17 mouse cellular contexts compared by ENCODE assay signal in genomic region chr1:37019017-37019416, GRCm38 (mm10). TPM values are rescaled to one million over a fixed set of nuclear protein-coding genes. Genes with fewer than 3 reads are reported as not detected.
"Had no signal": no experiment of that assay in that cellular context is flagged by ENCODE, and none has a peak within 500 bp of the region (broad histone marks: within the 10 kb centered on the region; RNA-seq: fewer than 3 reads in every experiment).

No protein-coding gene starts in this region.

- DNase-seq: kidney, adult 8-10 months; kidney, postnatal 10 days; kidney, postnatal 4 days; left cerebral cortex, postnatal 4 days; liver, postnatal 0 days; midbrain, embryonic 14.5 days; thymus, postnatal 25 days had no signal

- H3K36me3 ChIP-seq: kidney, embryonic 15.5 days; limb, embryonic 12.5 days; limb, embryonic 15.5 days; lung, embryonic 15.5 days had no signal

- ATAC-seq: intestine, postnatal 0 days; liver, postnatal 0 days had no signal

- H3K4me1 ChIP-seq: kidney, embryonic 15.5 days; limb, embryonic 12.5 days; limb, embryonic 15.5 days had no signal

- H3K9me3 ChIP-seq: kidney, embryonic 15.5 days; limb, embryonic 12.5 days; limb, embryonic 15.5 days; lung, embryonic 15.5 days had no signal

- H3K27ac ChIP-seq: kidney, embryonic 15.5 days; limb, embryonic 12.5 days; limb, embryonic 15.5 days; liver, embryonic 14.5 days; lung, embryonic 15.5 days had no signal

- H3K4me3 ChIP-seq: kidney, embryonic 15.5 days; limb, embryonic 12.5 days; limb, embryonic 15.5 days; lung, embryonic 15.5 days had no signal

- H3K9ac ChIP-seq: kidney, embryonic 15.5 days; limb, embryonic 12.5 days; limb, embryonic 15.5 days; liver, embryonic 14.5 days; liver, postnatal 0 days; lung, embryonic 15.5 days had no signal

- H3K27me3 ChIP-seq: kidney, embryonic 15.5 days; limb, embryonic 12.5 days; limb, embryonic 15.5 days; lung, embryonic 15.5 days had no signal

- H3K4me2 ChIP-seq: kidney, embryonic 15.5 days; limb, embryonic 12.5 days; limb, embryonic 15.5 days; liver, embryonic 11.5 days; lung, embryonic 15.5 days; midbrain, embryonic 11.5 days had no signal

RNA-seq across cellular contexts. Expression of gene Vwa3b, which starts 7.4 kb away (rescaled TPM):
- total RNA-seq: megakaryocyte progenitor cell, adult 5-6 weeks; megakaryocyte-erythroid progenitor cell, adult 5-6 weeks had no signal
- polyA plus RNA-seq: kidney, embryonic 15.5 days; liver, embryonic 11.5 days; liver, embryonic 14.5 days had no signal
